Mouse (Mus musculus) olfactory bulb, adult 2 months (tissue): ENCODE results near the gene Adm2.

ENCODE experiments used
- CTCF ChIP-seq: fragments of 200-500 bp; IDR thresholded peaks from 2 replicates; pipeline ENCODE4 v1.5.1; 2012; ENCODE audit warnings: low read depth, mild to moderate bottlenecking, low read length, moderate library complexity; ENCODE audit not compliant: insufficient read depth
- POLR2A ChIP-seq: fragments of 200-500 bp; IDR thresholded peaks from 2 replicates; pipeline ENCODE4 v1.6.1; 2012; ENCODE audit warnings: mild to moderate bottlenecking, low read depth, low read length, moderate library complexity; ENCODE audit not compliant: insufficient read depth

- TF ChIP-seq CTCF, result no peak
- TF ChIP-seq POLR2A, result no peak
These were observed 30.3 kb downstream of the Adm2 start for GRCm38 (mm10) chr15:89352795-89353194.
